Mouse (Mus musculus) cerebellum, adult 11 months (tissue): ENCODE data around the gene Psmd11.
"Not testable (repeated sequence)": the region's sequence is repeated elsewhere in the genome, so short reads cannot be mapped to it uniquely, and the experiment has no call there.

ENCODE experiments used
- DNase-seq: peaks from one replicate; pipeline ENCODE4 v3.0.0; 2022

The Psmd11 gene

DNA sequence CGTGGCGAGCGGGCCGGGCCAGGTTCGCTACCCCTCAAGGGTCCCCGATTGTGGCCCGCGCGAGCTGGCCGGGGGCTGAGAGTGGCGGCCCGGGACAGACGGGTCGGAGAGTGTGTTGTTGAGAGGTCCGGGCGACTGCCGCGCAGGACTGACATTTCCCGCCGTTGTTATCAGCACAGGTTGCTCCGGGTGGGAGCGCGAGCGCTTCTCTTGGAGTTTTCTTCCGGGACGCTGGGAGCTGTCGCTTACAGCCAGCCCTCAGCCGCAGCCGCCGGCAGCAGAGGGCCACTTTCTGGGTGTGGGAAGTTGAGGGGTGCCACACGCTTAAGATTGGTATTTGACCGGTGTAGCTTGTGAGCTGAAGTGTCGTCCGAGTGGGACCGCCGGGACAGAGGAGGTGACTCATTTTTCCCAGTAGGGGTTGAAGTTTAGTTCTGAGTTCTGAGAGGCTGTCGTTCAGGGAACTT lies 627 bp downstream of the Psmd11 start:
- no peak for DNase-seq

DNA sequence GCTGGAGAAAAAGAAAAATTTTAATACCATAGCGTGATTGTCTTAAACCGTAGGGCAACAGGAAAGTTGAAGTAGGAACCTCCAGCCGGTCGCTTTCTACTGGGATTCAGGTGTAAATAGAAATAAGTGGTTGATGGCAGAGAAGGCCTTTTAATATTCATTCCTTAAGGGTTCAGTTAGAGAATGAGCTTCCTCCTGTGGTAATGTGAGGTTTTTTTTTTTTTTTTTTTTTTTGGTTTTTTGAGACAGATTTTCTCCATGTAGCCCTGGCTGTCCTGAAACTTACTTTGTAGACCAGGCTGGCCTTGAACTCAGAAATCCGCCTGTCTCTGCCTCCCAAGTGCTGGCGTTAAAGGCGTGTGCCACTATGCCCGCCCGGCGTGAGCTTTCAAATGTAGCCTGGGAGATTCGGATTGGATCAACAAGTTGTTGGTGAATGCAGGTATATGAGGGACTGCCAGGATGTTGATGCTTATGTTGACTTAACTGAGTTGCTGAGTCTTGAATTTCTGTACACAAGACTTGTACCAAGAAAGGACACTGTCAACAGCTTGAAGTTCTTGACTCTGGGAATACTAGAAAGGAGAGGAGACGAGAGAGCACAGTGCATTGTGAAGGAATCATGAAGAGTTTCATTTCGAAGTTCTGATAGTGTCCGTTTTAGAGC lies 1.2 kb downstream of the Psmd11 start:
- DNase-seq, result no peak

DNA sequence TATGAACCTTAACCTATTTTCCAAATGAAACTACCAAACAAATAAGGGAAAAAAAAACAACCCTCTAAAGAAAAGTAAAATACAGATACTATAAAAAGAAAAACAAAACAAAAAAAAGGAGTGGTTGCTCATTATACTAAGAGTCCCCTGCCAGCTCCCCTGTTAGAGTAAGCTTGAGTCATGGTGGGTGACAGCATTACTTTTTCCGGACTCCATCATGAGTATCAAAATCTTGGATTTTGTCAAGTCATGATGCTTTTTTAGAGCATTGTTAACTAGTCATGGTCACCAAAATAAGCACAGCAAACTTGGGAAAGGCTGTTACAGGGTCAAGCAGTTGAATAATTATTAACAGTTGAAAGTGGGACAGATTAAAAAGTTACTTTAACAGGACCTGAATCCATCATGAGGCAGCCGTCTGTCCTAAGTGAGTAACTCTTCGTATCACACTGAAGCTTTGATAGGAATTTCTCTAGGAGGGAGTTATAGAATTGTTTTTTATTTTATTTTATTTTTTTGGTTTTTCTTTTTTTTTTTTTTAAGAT lies 2.0 kb downstream of the Psmd11 start:
- no peak for DNase-seq

DNA sequence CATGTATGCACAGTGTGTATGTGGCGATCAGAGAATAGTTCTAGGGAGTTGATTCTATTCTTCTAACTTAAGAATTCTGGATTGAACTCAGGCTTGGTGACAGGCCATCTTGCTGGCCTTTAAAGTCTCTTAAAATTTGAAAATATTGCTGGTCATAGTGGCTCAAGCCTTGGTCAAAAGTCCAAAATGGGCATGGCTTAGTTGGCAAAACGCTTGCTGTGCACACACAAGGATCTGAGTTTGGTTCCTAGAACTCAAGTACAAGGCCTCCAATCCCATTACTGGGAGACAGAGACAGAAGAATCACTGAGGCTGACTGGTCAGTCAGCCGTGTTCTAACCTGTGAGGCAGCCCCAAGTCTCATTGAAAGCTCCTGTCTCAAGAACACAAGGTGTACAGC lies 18.5 kb downstream of the Psmd11 start:
- DNase-seq, result no peak

DNA sequence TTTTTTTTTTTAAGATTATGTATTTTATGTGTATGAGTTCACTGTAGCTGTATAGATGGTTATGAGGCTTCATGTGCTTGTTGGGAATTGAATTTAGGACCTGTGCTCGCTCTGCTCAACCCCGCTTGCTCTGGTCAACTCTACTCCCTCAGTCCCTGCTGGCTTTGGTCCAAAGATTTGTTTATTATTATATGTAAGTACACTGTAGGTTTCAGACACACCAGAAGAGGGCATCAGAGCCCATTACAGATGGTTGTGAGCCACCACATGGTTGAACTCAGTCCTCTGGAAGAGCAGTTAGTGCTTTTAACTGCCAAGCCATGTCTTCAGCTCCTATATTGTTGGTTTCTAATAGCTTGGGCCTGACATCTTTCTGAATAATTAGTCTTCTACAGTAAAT lies 21.4 kb downstream of the Psmd11 start:
- DNase-seq, result no peak

- no peak for DNase-seq
Observed at GRCm38 (mm10) chr11:80452242-80452641, 23.8 kb downstream of the Psmd11 start.

DNA sequence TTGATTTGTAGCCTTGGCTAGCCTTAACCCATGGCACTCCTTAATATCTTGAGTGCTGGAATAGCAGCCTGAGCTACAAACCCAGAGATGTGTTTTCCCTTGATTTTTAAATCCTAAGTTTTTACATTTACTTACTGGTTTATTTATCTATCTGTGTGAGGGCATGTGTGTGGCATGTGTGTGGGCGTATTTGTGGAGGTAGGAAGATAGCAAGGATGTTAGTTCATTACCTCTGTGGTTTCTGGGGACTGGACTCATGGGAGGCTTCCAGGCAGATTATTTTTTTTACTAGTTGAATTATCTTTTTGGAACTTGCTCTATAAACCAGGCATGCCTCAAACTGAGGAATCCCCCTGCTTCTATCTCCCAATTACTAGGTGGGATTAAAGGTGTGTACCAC lies 24.8 kb downstream of the Psmd11 start:
- DNase-seq, result no peak

GRCm38 (mm10) chr11:80463605-80464130 lies 35.3 kb downstream of the Psmd11 start:
- DNase-seq, result not testable (repeated sequence)

DNA sequence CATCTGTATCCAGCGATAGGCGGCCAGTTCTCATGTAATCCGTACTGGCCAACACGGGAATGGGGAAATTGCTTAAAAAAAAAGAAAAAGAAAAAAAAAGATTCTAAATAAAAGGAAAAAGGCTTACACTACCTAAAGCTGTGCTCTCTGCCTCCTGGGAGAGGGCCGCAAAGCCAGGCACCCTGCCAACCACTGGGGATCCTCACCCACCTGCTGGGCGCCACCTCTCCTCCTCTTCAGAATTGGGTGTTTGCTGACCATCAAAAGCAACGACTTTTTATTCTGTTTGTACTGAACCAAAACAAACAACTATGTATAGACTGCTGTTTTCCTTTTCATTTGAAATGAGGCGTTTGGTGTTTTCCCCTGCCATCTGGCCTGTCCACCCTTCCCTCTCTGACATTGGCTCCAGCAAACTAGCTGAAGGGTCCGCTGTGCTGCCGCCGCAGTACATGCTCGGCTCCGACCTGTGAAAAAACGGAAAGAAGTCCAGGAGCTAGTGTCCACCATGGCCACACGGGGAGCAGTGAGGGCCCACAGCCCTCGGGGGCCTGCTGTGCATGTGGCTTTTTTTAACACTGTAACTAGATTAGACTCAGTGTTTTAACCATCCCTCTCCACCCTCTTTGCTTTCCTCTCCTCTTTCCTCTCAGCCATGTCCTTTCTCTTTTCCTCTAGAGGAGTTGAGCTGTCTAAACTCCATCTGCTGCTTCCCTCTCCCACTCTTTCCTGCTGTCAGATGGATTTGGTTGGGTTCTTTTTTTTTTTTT lies 43.6 kb downstream of the Psmd11 start:
- DNase-seq, result no peak

- no peak for DNase-seq
Observed at GRCm38 (mm10) chr11:80474175-80474691, 45.8 kb downstream of the Psmd11 start.

- no peak for DNase-seq
Observed at GRCm38 (mm10) chr11:80474846-80475245, 46.4 kb downstream of the Psmd11 start.

DNA sequence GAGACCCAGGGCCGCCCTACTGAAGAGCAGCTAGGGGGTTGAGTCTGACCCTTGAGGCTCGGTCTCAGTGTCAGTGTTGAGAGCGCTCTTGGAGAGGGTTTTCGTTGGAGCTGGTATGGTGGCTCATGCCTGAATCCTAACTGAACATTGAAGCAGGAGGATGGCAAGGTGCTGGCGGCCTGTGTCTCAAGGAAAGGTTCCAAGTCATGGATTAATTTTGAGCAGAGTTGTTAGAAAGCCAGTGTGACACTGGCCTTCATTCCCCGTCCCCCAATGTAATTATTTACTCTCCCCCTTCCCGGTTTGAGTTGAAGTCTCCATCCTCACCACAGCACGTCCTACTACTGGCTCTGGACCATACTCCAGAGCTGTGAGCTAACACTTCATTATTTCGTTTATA lies 47.1 kb downstream of the Psmd11 start:
- no peak for DNase-seq

DNA sequence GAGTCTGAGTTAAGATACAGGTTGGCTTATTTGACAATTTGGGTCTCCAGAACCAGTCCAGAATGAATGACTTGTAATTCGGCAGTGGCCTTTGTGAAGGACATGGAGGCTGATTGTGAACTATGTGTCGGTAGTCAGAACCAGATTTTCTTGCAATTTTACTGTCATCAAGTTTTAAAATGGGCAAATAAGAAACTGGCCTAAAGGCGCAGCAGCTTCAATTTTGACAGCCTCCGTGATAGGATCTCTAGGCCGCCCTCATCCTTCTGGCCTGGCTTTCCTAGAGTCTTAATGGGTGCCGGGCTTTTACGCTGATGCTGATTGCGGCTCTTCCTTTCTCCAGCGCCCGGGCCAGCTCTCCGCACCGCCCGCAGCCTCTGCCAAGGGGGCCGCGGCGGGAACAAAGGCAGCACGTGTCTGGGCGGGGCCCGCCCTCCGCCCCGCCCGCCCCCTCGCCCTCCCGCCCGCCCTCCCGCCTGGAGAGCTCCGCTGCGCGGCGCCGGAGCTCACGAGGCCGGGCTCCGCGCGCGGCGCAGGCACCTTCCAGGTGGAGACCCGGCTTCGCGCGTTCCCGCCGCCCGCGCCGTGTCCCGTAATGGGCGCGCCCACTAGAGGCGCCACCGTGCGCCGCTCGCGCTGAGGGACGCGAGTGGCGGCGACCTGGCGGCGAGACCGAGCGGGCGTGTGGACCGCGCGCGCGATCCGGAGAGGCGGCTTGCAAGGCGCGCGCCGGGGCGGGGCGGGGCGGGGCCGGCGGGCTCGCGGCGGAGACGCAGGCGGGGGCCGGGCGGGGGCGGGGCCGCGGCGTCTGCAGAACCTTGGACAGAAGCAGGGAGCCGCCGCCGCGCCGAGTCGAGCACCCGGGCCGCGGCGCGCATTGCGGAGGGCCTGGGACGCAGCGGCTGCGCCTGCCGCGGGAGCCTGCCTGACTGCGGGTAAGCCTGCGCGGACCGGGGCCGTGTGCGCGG lies 48.1 kb downstream of the Psmd11 start, which contains the start of gene Cdk5r1:
Cdk5r1 (plus strand) TSS at position 802 of the 968 bp plus-strand sequence.
- DNase-seq, result peak; percentile 95

- DNase-seq, result no peak
Observed at GRCm38 (mm10) chr11:80477341-80478199, 49.2 kb downstream of the Psmd11 start.

- DNase-seq, result no peak
Observed at GRCm38 (mm10) chr11:80478694-80479412, 50.4 kb downstream of the Psmd11 start.

DNA sequence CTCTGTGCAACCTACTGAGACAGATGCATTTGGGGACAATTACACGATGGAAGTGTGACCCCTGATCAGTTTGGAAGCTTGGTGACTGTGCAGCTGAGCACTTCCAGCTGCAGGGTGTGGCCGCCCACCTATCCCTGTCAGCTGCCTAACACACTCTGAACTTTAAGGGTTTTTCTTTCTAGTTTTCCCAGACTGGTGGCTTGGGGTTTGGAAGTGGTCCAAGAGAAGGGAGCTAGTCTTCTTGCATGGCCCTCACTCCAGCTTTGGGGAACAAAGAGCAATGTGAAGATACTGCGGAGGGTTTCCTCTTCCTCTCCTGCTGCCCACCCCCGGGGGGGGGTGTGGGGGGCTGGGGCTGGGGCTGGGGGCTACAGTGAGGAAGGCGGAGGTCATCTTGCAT lies 51.0 kb downstream of the Psmd11 start:
- no peak for DNase-seq

GRCm38 (mm10) chr11:80479906-80480866 lies 51.8 kb downstream of the Psmd11 start:
- DNase-seq, result no peak

- no peak for DNase-seq
Observed at GRCm38 (mm10) chr11:80481409-80482050, 53.1 kb downstream of the Psmd11 start.

- no peak for DNase-seq
Observed at GRCm38 (mm10) chr11:80482347-80482746, 53.9 kb downstream of the Psmd11 start.
